Mouse (Mus musculus) intestine, embryonic 14.5 days (tissue): ENCODE data around the gene Srsf6. TPM values are rescaled to one million over a fixed set of nuclear protein-coding genes. Genes with fewer than 3 reads are reported as not detected.

Experiments
- ATAC-seq: fragments of 200-750 bp; cut with Nextera tagmentation; replicated peaks from 2 replicates; pipeline ENCODE4 v1.8.0; 2017; ENCODE audit warnings: low read depth, moderate number of reproducible peaks, moderate TSS enrichment, moderate library complexity; ENCODE audit not compliant: low FRiP score, low TSS enrichment
- DNase-seq: peaks from one replicate; pipeline ENCODE4 v3.0.0-alpha.2; 2018; ENCODE audit warnings: low spot score
- H3K27ac ChIP-seq: fragments of 300-500 bp; sonication (generic); 2 replicates; pipeline ENCODE4 v1.5.1; 2014; ENCODE audit warnings: low read depth, mild to moderate bottlenecking, control low read depth
- H3K27me3 ChIP-seq: fragments of 300-500 bp; sonication (generic); replicated peaks from 2 replicates; pipeline ENCODE4 v1.6.1; 2014; ENCODE audit warnings: low read length, control low read depth; ENCODE audit not compliant: control insufficient read depth, insufficient read depth
- H3K36me3 ChIP-seq: fragments of 300-500 bp; sonication (generic); 2 replicates; pipeline ENCODE4 v1.6.1; 2014; ENCODE audit warnings: low read length, control low read depth; ENCODE audit not compliant: control insufficient read depth, insufficient read depth
- H3K4me1 ChIP-seq: fragments of 300-500 bp; sonication (generic); replicated peaks from 2 replicates; pipeline ENCODE4 v1.6.1; 2014; ENCODE audit warnings: low read length, control low read depth, mixed read lengths; ENCODE audit not compliant: control insufficient read depth, insufficient read depth
- H3K4me2 ChIP-seq: fragments of 300-500 bp; sonication (generic); 2 replicates; pipeline ENCODE4 v1.6.1; 2014; ENCODE audit warnings: low read length
- H3K4me3 ChIP-seq: fragments of 300-500 bp; sonication (generic); 2 replicates; pipeline ENCODE4 v1.5.1; 2014; ENCODE audit warnings: low read depth, low read length, control low read depth, mixed read lengths
- H3K9ac ChIP-seq: fragments of 300-500 bp; sonication (generic); 2 replicates; pipeline ENCODE4 v1.6.1; 2014; ENCODE audit warnings: mild to moderate bottlenecking, low read length
- H3K9me3 ChIP-seq: fragments of 300-500 bp; sonication (generic); 2 replicates; pipeline ENCODE4 v1.6.1; 2016; ENCODE audit warnings: low read length, control low read depth; ENCODE audit not compliant: control insufficient read depth
- WGBS: fragments of 180-500 bp; shearing (Covaris S2); extraction: QIAGEN DNeasy Blood & Tissue Kit; methylation state at CpG from one replicate; pipeline ENCODE4 v1.1.7; 2014; 5-methylcytosine and 5-hydroxymethylcytosine counted together
- polyA plus RNA-seq: library from polyadenylated mRNA; unstranded; fragments of >200 nt; fragmentation: Nextera tagmentation; extraction: Ambion mirVana; gene quantifications from 2 replicates; pipeline ENCODE4 v1.2.1, GENCODE M21; 2014

Gene Srsf6
- polyA plus RNA-seq, 1 experiment from 2014 or later, result 193 TPM

GRCm38 (mm10) chr2:162985923-162986322 is 54.6 kb downstream of the Srsf6 start:
- H3K4me3 ChIP-seq, result no peak overlapping the region
- H3K36me3 ChIP-seq, result no peaks in the 10 kb centered on the region
- H3K9ac ChIP-seq, result no peak overlapping the region
- H3K27me3 ChIP-seq, result no peaks in the 10 kb centered on the region
- no peak for DNase-seq
- H3K9me3 ChIP-seq, result no peaks in the 10 kb centered on the region
- 63% methylated on average over 3 of the region's 3 CpGs for WGBS
- H3K4me1 ChIP-seq, result no peaks in the 10 kb centered on the region; the same call in 1 of the 2 replicates
- no peak for ATAC-seq
- no peak overlapping the region for H3K27ac ChIP-seq
- no peak overlapping the region for H3K4me2 ChIP-seq

Other genes with a start within 250 kb of the Srsf6 start
- 0.07 TPM in 1 of 2 replicates, not detected in the other for gene L3mbtl1, start 11.9 kb downstream of the Srsf6 start, polyA plus RNA-seq
- gene Sgk2, start 55.8 kb downstream of the Srsf6 start, polyA plus RNA-seq, result 0.26 and 0.30 TPM in 2 replicates
- 45.6 and 54.3 TPM in 2 replicates for gene Ift52, start 85.8 kb downstream of the Srsf6 start, polyA plus RNA-seq
- 26.4 and 27.7 TPM in 2 replicates for gene Mybl2, start 123.2 kb downstream of the Srsf6 start, polyA plus RNA-seq
- not detected in 2 replicates for gene Gtsf1l, start 156.3 kb downstream of the Srsf6 start, polyA plus RNA-seq